Mouse (Mus musculus) forebrain, embryonic 14.5 days (tissue): ENCODE measurements around the gene Arhgap24. TPM values are rescaled to one million over a fixed set of nuclear protein-coding genes. Genes with fewer than 3 reads are reported as not detected.
"Not testable (repeated sequence)": the region's sequence is repeated elsewhere in the genome, so short reads cannot be mapped to it uniquely, and the experiment has no call there.

Experiments used
- ATAC-seq: fragments of 200-750 bp; cut with Nextera tagmentation; 2 replicates; pipeline ENCODE4 v1.8.0; 2017; ENCODE audit warnings: mild to moderate bottlenecking, moderate library complexity
- DNase-seq: peaks from one replicate; pipeline ENCODE4 v3.0.0-alpha.2; 2015; ENCODE audit warnings: low spot score
- H3K27ac ChIP-seq: fragments of 300-500 bp; sonication (generic); 2 replicates; pipeline ENCODE4 v1.5.1; 2014; ENCODE audit warnings: low read depth, mild to moderate bottlenecking, control low read depth, low read length, moderate library complexity
- H3K27me3 ChIP-seq: fragments of 300-500 bp; sonication (generic); replicated peaks from 2 replicates; pipeline ENCODE4 v1.6.1; 2014; ENCODE audit warnings: low read length, control low read depth, mixed read lengths; ENCODE audit not compliant: control insufficient read depth, insufficient read depth
- H3K36me3 ChIP-seq: fragments of 300-500 bp; sonication (generic); 2 replicates; pipeline ENCODE4 v1.6.1; 2014; ENCODE audit warnings: low read length, control low read depth; ENCODE audit not compliant: control insufficient read depth, insufficient read depth
- H3K4me1 ChIP-seq: fragments of 300-500 bp; sonication (generic); 2 replicates; pipeline ENCODE4 v1.6.1; 2014; ENCODE audit warnings: antibody characterized with exemption, low read length, control low read depth; ENCODE audit not compliant: control insufficient read depth, insufficient read depth
- H3K4me2 ChIP-seq: fragments of 300-500 bp; sonication (generic); 2 replicates; pipeline ENCODE4 v1.6.1; 2014; ENCODE audit warnings: mild to moderate bottlenecking, control low read depth, low read length
- H3K4me3 ChIP-seq: fragments of 300-500 bp; sonication (generic); 2 replicates; pipeline ENCODE4 v1.5.1; 2014; ENCODE audit warnings: low read depth, low read length, control low read depth
- H3K9ac ChIP-seq: fragments of 300-500 bp; sonication (generic); 2 replicates; pipeline ENCODE4 v1.6.1; 2014; ENCODE audit warnings: mild to moderate bottlenecking, low read length, control low read depth, moderate library complexity
- H3K9me3 ChIP-seq: fragments of 300-500 bp; sonication (generic); replicated peaks from 2 replicates; pipeline ENCODE4 v1.6.1; 2016; ENCODE audit warnings: low read length, control low read depth, mixed read lengths; ENCODE audit not compliant: control insufficient read depth
- WGBS: fragments of 180-500 bp; shearing (Covaris S2); extraction: QIAGEN DNeasy Blood & Tissue Kit; methylation state at CpG from one replicate; pipeline ENCODE4 v1.1.7; 2014; 5-methylcytosine and 5-hydroxymethylcytosine counted together
- polyA plus RNA-seq: library from polyadenylated mRNA; unstranded; fragments of >200 nt; fragmentation: Nextera tagmentation; extraction: Ambion mirVana; gene quantifications from 2 replicates; pipeline ENCODE4 v1.2.1, GENCODE M21; 2014

Arhgap24 gene
- polyA plus RNA-seq, 1 experiment from 2014 or later: 3.7 TPM

DNA sequence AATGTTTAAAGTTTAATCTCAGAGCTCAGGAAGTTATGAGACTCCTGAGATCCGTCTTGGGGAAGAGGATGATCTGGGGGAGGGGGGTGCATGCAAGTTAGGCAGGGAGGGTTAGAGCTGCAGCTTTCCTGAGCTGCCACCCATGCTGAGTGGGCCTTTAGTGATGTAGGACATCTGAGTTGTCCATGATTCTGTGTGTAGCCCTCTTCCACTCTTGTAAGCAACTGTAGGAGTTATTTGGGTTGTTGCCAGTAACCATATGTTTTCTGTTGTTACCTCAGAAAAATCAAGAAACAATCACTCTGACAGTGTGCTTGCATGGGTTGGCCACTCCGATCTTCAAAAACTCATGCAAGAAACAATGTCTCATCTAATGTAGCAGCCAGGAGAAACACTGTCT is 370.6 kb downstream of the Arhgap24 start:
- H3K4me1 ChIP-seq: peaks cover 6% of the 10 kb centered on the region; the same call in 1 of the 2 replicates
- no peak overlapping the region for H3K4me3 ChIP-seq
- H3K36me3 ChIP-seq: no peaks in the 10 kb centered on the region
- no peak overlapping the region for H3K4me2 ChIP-seq
- WGBS: 85% methylated on average over 2 of the region's 2 CpGs
- H3K9me3 ChIP-seq: no peaks in the 10 kb centered on the region
- H3K27ac ChIP-seq: no peak overlapping the region
- H3K9ac ChIP-seq: no peak overlapping the region
- ATAC-seq: no peak
- DNase-seq: no peak
- H3K27me3 ChIP-seq: no peaks in the 10 kb centered on the region

DNA sequence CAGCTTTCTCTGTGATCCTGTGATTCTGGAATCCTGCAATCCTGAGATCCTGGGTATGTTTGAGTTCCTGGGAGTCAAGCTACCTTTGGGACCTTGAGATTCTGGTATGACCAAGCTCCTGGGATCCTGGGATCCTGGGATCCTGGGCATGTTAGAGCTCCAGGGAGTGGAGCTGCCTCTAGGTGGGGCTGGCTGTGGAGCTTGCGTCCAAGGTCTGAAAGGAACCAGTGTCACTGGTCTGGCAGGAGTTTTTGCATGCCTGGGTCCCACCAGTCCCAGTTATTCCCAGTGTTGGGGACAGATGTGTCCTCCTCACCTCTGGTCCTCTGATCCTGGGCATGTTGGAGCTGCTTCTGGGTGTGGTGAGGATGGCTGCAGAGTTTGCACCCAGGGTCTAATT is 372.6 kb downstream of the Arhgap24 start:
- Histone ChIP-seq H3K4me3 (no peak overlapping the region), H3K36me3 (no peaks in the 10 kb centered on the region), H3K4me1 (peaks cover 6% of the 10 kb centered on the region; the same call in 1 of the 2 replicates), H3K27ac (no peak overlapping the region), H3K4me2 (no peak overlapping the region), H3K27me3 (no peaks in the 10 kb centered on the region), H3K9ac (no peak overlapping the region), H3K9me3 (no peaks in the 10 kb centered on the region)
- 83% methylated on average over 1 of the region's 1 CpGs for WGBS
- ATAC-seq (no peak), DNase-seq (no peak)

DNA sequence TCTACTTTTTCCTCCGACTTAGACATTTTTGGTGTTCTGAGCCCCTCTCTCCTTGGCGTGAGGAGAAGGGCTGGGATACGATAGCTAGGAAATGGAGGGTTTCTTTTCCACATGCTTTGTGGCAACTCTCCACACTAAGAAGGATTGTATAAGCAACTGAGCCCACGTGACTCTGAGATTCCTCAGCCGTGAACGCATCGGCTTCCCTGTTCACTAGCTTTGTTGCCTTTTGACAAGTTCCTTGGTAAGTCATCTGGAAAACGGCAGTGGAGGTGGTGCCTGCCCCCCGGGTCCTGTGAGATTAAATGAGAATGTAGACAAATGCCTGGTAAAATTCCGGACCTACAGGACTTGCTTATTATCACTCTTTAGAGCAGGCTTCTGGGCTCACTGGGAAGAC is 374.6 kb downstream of the Arhgap24 start:
- H3K4me3 ChIP-seq: no peak overlapping the region
- H3K4me1 ChIP-seq: peaks cover 6% of the 10 kb centered on the region; the same call in 1 of the 2 replicates
- no peak overlapping the region for H3K9ac ChIP-seq
- H3K36me3 ChIP-seq: no peaks in the 10 kb centered on the region
- WGBS: 11% methylated on average over 10 of the region's 10 CpGs
- DNase-seq: peak; percentile 57
- H3K4me2 ChIP-seq: peak overlapping the region; percentile 35
- no peaks in the 10 kb centered on the region for H3K9me3 ChIP-seq
- ATAC-seq: peak; percentile 60; the same call in 1 of the 2 replicates
- H3K27me3 ChIP-seq: no peaks in the 10 kb centered on the region
- H3K27ac ChIP-seq: no peak overlapping the region

DNA sequence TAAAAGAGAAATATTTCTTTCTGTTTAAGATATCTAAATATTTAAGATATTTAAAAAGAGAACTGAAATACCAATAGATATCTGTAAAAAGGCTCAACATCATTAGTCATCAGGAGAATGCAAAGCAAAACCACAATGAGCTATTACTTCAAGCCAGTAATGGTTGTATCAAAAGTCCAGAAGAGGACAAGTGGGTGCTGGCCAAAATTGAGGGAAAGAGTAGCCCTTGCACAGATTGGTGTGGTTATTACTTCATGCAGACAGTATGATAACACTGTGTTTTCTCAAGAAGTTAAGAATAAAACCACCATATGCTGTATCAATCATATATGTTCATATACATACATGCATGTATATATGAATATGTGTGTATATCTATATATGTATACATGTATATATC is 376.9 kb downstream of the Arhgap24 start:
- Histone ChIP-seq H3K4me1 (peaks cover 6% of the 10 kb centered on the region; the same call in 1 of the 2 replicates), H3K4me2 (no peak overlapping the region), H3K9ac (no peak overlapping the region), H3K27ac (no peak overlapping the region), H3K36me3 (no peaks in the 10 kb centered on the region), H3K27me3 (no peaks in the 10 kb centered on the region), H3K9me3 (no peaks in the 10 kb centered on the region), H3K4me3 (no peak overlapping the region)
- ATAC-seq (no peak), DNase-seq (no peak)

DNA sequence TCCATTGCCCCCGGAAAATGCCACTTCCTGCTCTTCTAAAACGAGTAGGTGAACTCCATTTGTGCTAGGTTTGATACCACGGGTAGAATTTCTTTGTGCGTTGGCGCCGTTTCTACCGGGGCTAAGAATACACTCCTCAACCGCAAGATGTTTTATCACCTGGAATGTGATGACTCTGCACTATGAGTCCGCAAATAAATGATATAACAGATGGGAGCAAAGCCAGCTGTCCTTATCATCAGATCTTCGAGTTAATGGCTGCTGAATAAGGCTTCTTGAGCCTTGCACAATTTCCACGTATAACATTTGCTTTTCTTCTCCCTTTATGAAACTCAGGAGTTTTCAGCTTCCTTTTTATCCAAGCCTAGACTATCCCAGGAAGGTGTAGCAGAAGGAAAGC is 378.6 kb downstream of the Arhgap24 start:
- Histone ChIP-seq H3K4me3 (no peak overlapping the region), H3K4me1 (peaks cover 6% of the 10 kb centered on the region; the same call in 1 of the 2 replicates), H3K36me3 (no peaks in the 10 kb centered on the region), H3K9me3 (no peaks in the 10 kb centered on the region), H3K27ac (no peak overlapping the region), H3K4me2 (no peak overlapping the region), H3K9ac (no peak overlapping the region), H3K27me3 (no peaks in the 10 kb centered on the region)
- WGBS: 87% methylated on average over 11 of the region's 11 CpGs
- no peak for DNase-seq
- ATAC-seq: no peak

DNA sequence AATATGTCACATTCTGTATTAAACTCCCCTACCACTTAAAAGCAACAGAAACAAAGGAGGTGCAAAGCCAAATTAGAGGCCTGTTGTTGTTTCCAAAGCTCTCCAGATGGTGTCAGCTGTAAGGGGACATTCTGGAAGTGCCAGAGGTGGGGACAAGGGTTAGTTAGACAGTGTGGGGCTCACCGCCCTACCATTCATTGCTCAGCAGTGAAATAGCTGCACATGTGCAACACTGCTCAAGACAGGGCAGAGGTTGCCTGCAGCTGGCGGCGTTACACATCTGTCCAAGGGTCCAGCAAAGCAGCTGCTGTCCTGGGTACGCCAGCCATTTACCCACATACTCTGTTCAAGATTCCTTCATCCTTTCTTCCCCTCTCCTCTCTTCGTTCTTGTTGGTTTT is 387.0 kb downstream of the Arhgap24 start:
- H3K9ac ChIP-seq: no peak overlapping the region
- no peak overlapping the region for H3K4me2 ChIP-seq
- H3K27me3 ChIP-seq: no peaks in the 10 kb centered on the region
- WGBS: 52% methylated on average over 5 of the region's 5 CpGs
- no peak for ATAC-seq
- no peak overlapping the region for H3K27ac ChIP-seq
- DNase-seq: no peak
- H3K4me1 ChIP-seq: no peaks in the 10 kb centered on the region
- no peaks in the 10 kb centered on the region for H3K36me3 ChIP-seq
- no peaks in the 10 kb centered on the region for H3K9me3 ChIP-seq
- H3K4me3 ChIP-seq: no peak overlapping the region

DNA sequence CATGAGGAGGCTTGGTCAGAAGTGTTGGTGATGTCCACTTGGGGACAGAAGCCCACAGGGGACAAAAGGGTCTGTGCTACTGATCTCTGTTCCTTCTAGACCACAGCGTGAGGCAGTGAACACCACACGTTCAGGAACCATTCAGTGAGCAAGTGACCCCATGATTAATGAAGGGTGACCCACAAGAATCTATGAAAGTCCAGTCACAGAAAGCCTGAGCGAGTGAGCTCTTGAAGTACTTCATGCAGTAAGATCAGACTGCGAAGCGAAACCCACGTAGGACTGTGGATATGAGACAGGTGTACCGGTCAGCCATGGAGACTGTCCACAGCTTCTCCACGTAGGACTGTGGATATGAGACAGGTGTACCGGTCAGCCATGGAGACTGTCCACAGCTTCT is 391.8 kb downstream of the Arhgap24 start:
- not testable (repeated sequence) for H3K9me3 ChIP-seq, ATAC-seq, H3K4me1 ChIP-seq, H3K36me3 ChIP-seq, DNase-seq, H3K27me3 ChIP-seq, H3K9ac ChIP-seq, H3K27ac ChIP-seq, H3K4me3 ChIP-seq, H3K4me2 ChIP-seq
- WGBS: 87% methylated on average over 8 of the region's 9 CpGs

DNA sequence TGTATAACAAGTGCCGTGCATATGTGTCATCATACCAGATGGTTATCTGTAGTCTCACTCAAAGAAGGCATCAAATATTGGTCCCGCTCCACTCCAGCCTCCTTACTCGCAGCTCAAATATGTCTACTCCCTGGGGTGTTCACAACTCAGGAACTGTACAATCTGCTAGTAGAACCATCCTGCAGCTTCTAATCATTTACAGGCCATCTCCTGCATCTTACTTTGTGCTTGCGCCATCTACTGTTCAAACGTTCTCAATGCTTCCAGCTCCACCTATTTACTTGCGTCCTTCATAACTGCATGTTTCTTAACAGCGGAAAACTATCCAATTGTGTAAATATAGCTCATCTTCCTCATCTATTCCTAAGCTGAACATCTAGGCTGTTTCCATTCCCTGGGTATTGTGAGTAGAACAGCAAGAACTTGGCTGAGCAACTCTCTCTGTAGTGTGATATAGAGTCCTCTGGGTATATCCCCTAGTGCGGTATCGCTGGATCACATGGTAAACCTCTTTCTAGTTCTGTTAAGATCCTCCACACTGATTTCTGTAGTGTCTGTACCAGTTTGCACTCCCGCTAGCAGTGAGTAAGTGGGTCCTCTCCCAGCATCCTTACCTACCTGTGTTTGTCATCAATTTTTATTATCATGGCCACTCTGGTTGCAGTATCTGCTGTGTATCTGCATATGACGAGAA is 393.6 kb downstream of the Arhgap24 start:
- Histone ChIP-seq H3K9ac (no peak overlapping the region), H3K4me2 (no peak overlapping the region), H3K27ac (no peak overlapping the region), H3K4me1 (no peaks in the 10 kb centered on the region), H3K27me3 (no peaks in the 10 kb centered on the region), H3K9me3 (no peaks in the 10 kb centered on the region), H3K36me3 (no peaks in the 10 kb centered on the region), H3K4me3 (no peak overlapping the region)
- DNase-seq: peak; percentile 90
- WGBS: 43% methylated on average over 11 of the region's 11 CpGs
- peak; percentile 62 for ATAC-seq

DNA sequence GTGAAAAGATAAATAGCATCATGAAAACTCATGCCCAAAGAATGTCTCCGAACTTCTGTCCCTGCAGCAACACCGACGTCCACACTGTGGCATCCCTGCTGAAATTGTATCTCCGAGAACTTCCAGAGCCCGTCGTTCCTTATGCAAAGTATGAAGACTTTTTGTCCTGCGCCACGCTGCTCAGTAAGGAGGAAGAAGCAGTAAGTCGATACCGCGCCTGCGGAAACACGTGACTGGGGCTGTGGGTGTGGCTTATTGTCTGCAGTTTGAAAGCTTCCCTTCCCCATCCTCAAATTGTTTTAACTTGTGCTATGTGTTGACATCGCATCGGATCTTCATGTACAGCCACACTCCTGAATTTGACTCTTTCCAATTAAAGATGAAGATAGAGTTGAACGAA is 394.4 kb downstream of the Arhgap24 start:
- H3K27me3 ChIP-seq: no peaks in the 10 kb centered on the region
- WGBS: 64% methylated on average over 16 of the region's 16 CpGs
- ATAC-seq (no peak), DNase-seq (no peak)
- H3K27ac ChIP-seq: no peak overlapping the region
- H3K9ac ChIP-seq: no peak overlapping the region
- H3K4me3 ChIP-seq: no peak overlapping the region
- H3K9me3 ChIP-seq: no peaks in the 10 kb centered on the region
- H3K4me1 ChIP-seq: no peaks in the 10 kb centered on the region
- no peak overlapping the region for H3K4me2 ChIP-seq
- no peaks in the 10 kb centered on the region for H3K36me3 ChIP-seq
